Mouse (Mus musculus) MEL (cell line): ENCODE data around the gene Tbxa2r. TPM values are rescaled to one million over a fixed set of nuclear protein-coding genes. Genes with fewer than 3 reads are reported as not detected.

Source experiments
- DNase-seq: peaks from one replicate; pipeline ENCODE4 v3.0.0; 2011; ENCODE audit warnings: low read depth, low spot score
- H3K27ac ChIP-seq: 2 replicates; pipeline ENCODE4 v1.5.1; 2012; ENCODE audit warnings: low read depth, mild to moderate bottlenecking, control low read depth, low read length, moderate library complexity; ENCODE audit not compliant: control insufficient read depth
- H3K27me3 ChIP-seq, 2 experiments: fragments of 150-350 bp in 1 of 2; sonication (generic) in 1 of 2; 2 replicates each; pipeline ENCODE4 v1.6.1; 2012; ENCODE audit warnings: low read length in 2 of 2, mild to moderate bottlenecking in 2 of 2, improper control_type of control experiment in 1 of 2, moderate library complexity in 1 of 2; ENCODE audit not compliant: insufficient read depth in 2 of 2, control insufficient read depth in 1 of 2
- H3K36me3 ChIP-seq, 2 experiments: 2 replicates each; pipeline ENCODE4 v1.6.1; 2012 to 2014; ENCODE audit warnings: low read length in 2 of 2, improper control_type of control experiment in 1 of 2, inconsistent platforms in 1 of 2, mild to moderate bottlenecking in 1 of 2; ENCODE audit not compliant: insufficient read depth in 2 of 2, control insufficient read depth in 1 of 2
- H3K4me1 ChIP-seq, 2 experiments: fragments of 150-350 bp in 1 of 2; sonication (generic) in 1 of 2; 2 replicates each; pipeline ENCODE4 v1.6.1; 2012; ENCODE audit warnings: low read length in 2 of 2, improper control_type of control experiment in 1 of 2, mild to moderate bottlenecking in 1 of 2; ENCODE audit not compliant: insufficient read depth in 2 of 2, control insufficient read depth in 1 of 2
- H3K4me3 ChIP-seq, 2 experiments: fragments of 150-350 bp in 1 of 2; sonication (generic) in 1 of 2; 2 replicates each; pipeline ENCODE4 v1.5.1; 2012; ENCODE audit warnings: low read depth in 2 of 2, low read length in 2 of 2, mild to moderate bottlenecking in 2 of 2, moderate library complexity in 2 of 2, control low read depth in 1 of 2, improper control_type of control experiment in 1 of 2; ENCODE audit not compliant: control insufficient read depth in 1 of 2, insufficient read depth in 1 of 2
- H3K79me2 ChIP-seq: 2 replicates; pipeline ENCODE4 v1.6.1; 2012; ENCODE audit warnings: mild to moderate bottlenecking, low read length, moderate library complexity; ENCODE audit not compliant: control insufficient read depth, poor library complexity, insufficient read depth
- H3K9ac ChIP-seq: 2 replicates; pipeline ENCODE4 v1.6.1; 2012; ENCODE audit warnings: low read depth, mild to moderate bottlenecking, control low read depth, low read length, moderate library complexity; ENCODE audit not compliant: control insufficient read depth, poor library complexity, severe bottlenecking
- H3K9me3 ChIP-seq: fragments of 150-350 bp; sonication (generic); replicated peaks from 2 replicates; pipeline ENCODE4 v1.6.1; 2012; ENCODE audit warnings: mild to moderate bottlenecking, low read length, improper control_type of control experiment, moderate library complexity; ENCODE audit not compliant: insufficient read depth
- CHD2 ChIP-seq: IDR thresholded peaks from 2 replicates; pipeline ENCODE4 v1.6.1; 2011; ENCODE audit warnings: low read length, improper control_type of control experiment
- ELF1 ChIP-seq: IDR thresholded peaks from 2 replicates; pipeline ENCODE4 v1.6.1; 2014; ENCODE audit warnings: low read depth, mild to moderate bottlenecking, inconsistent platforms, low read length, improper control_type of control experiment, moderate library complexity
- EP300 ChIP-seq, 2 experiments: IDR thresholded peaks; 2 replicates each; pipeline ENCODE4 v1.6.1; 2011; ENCODE audit warnings: improper control_type of control experiment in 2 of 2, low read length in 2 of 2, low read depth in 1 of 2, mild to moderate bottlenecking in 1 of 2
- GATA1 ChIP-seq: IDR thresholded peaks from 2 replicates; pipeline ENCODE4 v1.6.1; 2011; ENCODE audit warnings: low read depth, low read length, improper control_type of control experiment
- MAFK ChIP-seq: IDR thresholded peaks from 2 replicates; pipeline ENCODE4 v1.6.1; 2011; ENCODE audit warnings: low read depth, mild to moderate bottlenecking, low read length, improper control_type of control experiment, borderline replicate concordance
- MAX ChIP-seq: IDR thresholded peaks from 2 replicates; pipeline ENCODE4 v1.6.1; 2011; ENCODE audit warnings: low read length, improper control_type of control experiment
- MAZ ChIP-seq: IDR thresholded peaks from 2 replicates; pipeline ENCODE4 v1.6.1; 2012; ENCODE audit warnings: low read depth, mild to moderate bottlenecking, inconsistent platforms, low read length, improper control_type of control experiment
- MEF2A ChIP-seq: IDR thresholded peaks from 2 replicates; pipeline ENCODE4 v1.6.1; 2014; ENCODE audit warnings: low read depth, mild to moderate bottlenecking, inconsistent platforms, low read length, improper control_type of control experiment; ENCODE audit not compliant: poor library complexity, insufficient replicate concordance, severe bottlenecking; ENCODE audit errors: extremely low read depth
- MXI1 ChIP-seq: IDR thresholded peaks from 2 replicates; pipeline ENCODE4 v1.6.1; 2011; ENCODE audit warnings: mild to moderate bottlenecking, low read depth, low read length, improper control_type of control experiment
- MYB ChIP-seq: IDR thresholded peaks from 2 replicates; pipeline ENCODE4 v1.6.1; 2011; ENCODE audit warnings: mild to moderate bottlenecking, low read depth, low read length, improper control_type of control experiment
- MYC ChIP-seq: IDR thresholded peaks from 2 replicates; pipeline ENCODE4 v1.6.1; 2011; ENCODE audit warnings: low read depth, mild to moderate bottlenecking, low read length, improper control_type of control experiment, moderate library complexity
- NELFE ChIP-seq: IDR thresholded peaks from 2 replicates; pipeline ENCODE4 v1.6.1; 2011; ENCODE audit warnings: low read depth, low read length, improper control_type of control experiment
- NRF1 ChIP-seq: IDR thresholded peaks from 2 replicates; pipeline ENCODE4 v1.6.1; 2014; ENCODE audit warnings: low read depth, mild to moderate bottlenecking, inconsistent platforms, low read length, improper control_type of control experiment, moderate library complexity; ENCODE audit not compliant: poor library complexity, insufficient read depth, severe bottlenecking
- POLR2AphosphoS2 ChIP-seq: IDR thresholded peaks from 2 replicates; pipeline ENCODE4 v1.6.1; 2011; ENCODE audit warnings: low read length, improper control_type of control experiment
- RCOR1 ChIP-seq: IDR thresholded peaks from 2 replicates; pipeline ENCODE4 v1.6.1; 2012; ENCODE audit warnings: low read depth, mild to moderate bottlenecking, inconsistent platforms, low read length, improper control_type of control experiment
- SIN3A ChIP-seq: IDR thresholded peaks from 2 replicates; pipeline ENCODE4 v1.6.1; 2012; ENCODE audit warnings: low read length, improper control_type of control experiment, inconsistent platforms
- SMC3 ChIP-seq: IDR thresholded peaks from 2 replicates; pipeline ENCODE4 v1.6.1; 2011; ENCODE audit warnings: low read depth, low read length, improper control_type of control experiment
- UBTF ChIP-seq: IDR thresholded peaks from 2 replicates; pipeline ENCODE4 v1.6.1; 2012; ENCODE audit warnings: low read depth, mild to moderate bottlenecking, inconsistent platforms, low read length, improper control_type of control experiment, moderate library complexity, borderline replicate concordance; ENCODE audit not compliant: insufficient read depth
- USF1 ChIP-seq: IDR thresholded peaks from 2 replicates; pipeline ENCODE4 v1.6.1; 2014; ENCODE audit warnings: low read depth, mild to moderate bottlenecking, inconsistent platforms, low read length, improper control_type of control experiment, moderate library complexity
- ZKSCAN1 ChIP-seq: IDR thresholded peaks from 2 replicates; pipeline ENCODE4 v1.6.1; 2012; ENCODE audit warnings: low read depth, mild to moderate bottlenecking, inconsistent platforms, low read length, improper control_type of control experiment, moderate library complexity
- polyA plus RNA-seq, 2 experiments: library from polyadenylated mRNA; stranded (reverse) in 1 of 2; unstranded in 1 of 2; fragments of >175 nt in 1 of 2; fragments of >200 nt in 1 of 2; gene quantifications; 2 replicates each; pipeline versions ENCODE4 v1.2.1 to v1.2.4; 2012; ENCODE audit warnings: low replicate concordance in 2 of 2, low read depth in 1 of 2; ENCODE audit not compliant: insufficient read length in 2 of 2, insufficient read depth in 1 of 2, missing spikeins in 1 of 2
- total RNA-seq: library from RNA; depleted of rRNA; stranded (reverse); fragments of 300-350 nt; gene quantifications from 2 replicates; pipeline ENCODE4 v1.2.3, GENCODE M21; 2012

Gene Tbxa2r
- total and polyA plus RNA-seq, 3 experiments: 0.31 TPM; not detected in 2

- Histone ChIP-seq H3K36me3 (peaks cover 0 to 2% of the 10 kb centered on the region in 2 experiments; a peak in 1 of 4 replicates), H3K9ac (no peak overlapping the region), H3K9me3 (no peaks in the 10 kb centered on the region), H3K27me3 (no peaks in the 10 kb centered on the region), H3K79me2 (peaks cover 27% of the 10 kb centered on the region), H3K4me3 (no peak overlapping the region), H3K27ac (no peak overlapping the region), H3K4me1 (peaks cover 0 to 3% of the 10 kb centered on the region in 2 experiments; a peak in 1 of 4 replicates)
- no peak for TF ChIP-seq MAFK
- no peak for TF ChIP-seq MAZ
- TF ChIP-seq CHD2: no peak
- no peak for TF ChIP-seq POLR2AphosphoS2
- no peak for TF ChIP-seq RCOR1
- TF ChIP-seq NELFE: no peak
- no peak for TF ChIP-seq ZKSCAN1
- no peak for TF ChIP-seq MAX
- no peak for TF ChIP-seq NRF1
- TF ChIP-seq EP300 (IDR thresholded peaks at IDR 0.05; ENCODE audit: low read depth in 1 of 2, low read length in 2 of 2): no peak
- DNase-seq: no peak
Observed at GRCm38 (mm10) chr10:81303258-81303657, 25.3 kb upstream of the Tbxa2r start.

GRCm38 (mm10) chr10:81303761-81304160 is 24.8 kb upstream of the Tbxa2r start:
- peaks cover 0 to 2% of the 10 kb centered on the region in 2 experiments; a peak in 1 of 4 replicates for H3K36me3 ChIP-seq
- H3K79me2 ChIP-seq: peaks cover 22% of the 10 kb centered on the region
- no peaks in the 10 kb centered on the region for H3K4me1 ChIP-seq
- H3K4me3 ChIP-seq: no peak overlapping the region
- no peaks in the 10 kb centered on the region for H3K9me3 ChIP-seq
- H3K9ac ChIP-seq: no peak overlapping the region
- H3K27me3 ChIP-seq: no peaks in the 10 kb centered on the region
- DNase-seq: no peak
- no peak overlapping the region for H3K27ac ChIP-seq
- TF ChIP-seq GATA1 (no peak), UBTF (no peak), NRF1 (no peak), ZKSCAN1 (no peak), ELF1 (no peak), MEF2A (no peak), USF1 (no peak), MYC (no peak), MAFK (no peak), SIN3A (no peak), MXI1 (no peak), MAX (no peak), SMC3 (no peak), MYB (no peak), CHD2 (no peak)
- TF ChIP-seq, all 39 proteins: peak for 0
